Mouse (Mus musculus): ENCODE data around the gene Unc50.

DNA sequence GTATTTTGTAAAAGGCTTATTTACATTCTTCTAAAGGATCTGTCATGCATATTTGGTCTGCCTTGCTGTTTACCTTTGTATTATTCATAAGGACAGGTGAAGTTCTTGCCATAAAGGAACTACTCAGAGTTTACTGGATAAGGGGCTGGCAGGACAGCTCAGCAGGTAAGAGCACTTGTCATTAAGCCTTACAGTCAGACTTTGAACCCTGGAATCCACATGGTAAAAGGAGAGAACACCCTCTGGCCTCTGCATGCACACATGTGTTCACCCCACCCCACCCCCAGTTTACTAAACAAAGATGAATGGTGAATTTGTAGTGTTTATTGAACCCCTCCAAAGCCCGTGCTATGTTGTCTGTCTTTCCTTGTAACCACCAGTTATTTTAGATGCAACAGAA lies 14.5 kb upstream of the Unc50 start:
- no peak for TF ChIP-seq CTCF (IDR thresholded peaks at IDR 0.05; ENCODE audit: control insufficient read depth, insufficient read depth, low read length)
- TF ChIP-seq POLR2A (IDR thresholded peaks at IDR 0.05; ENCODE audit: borderline replicate concordance, control insufficient read depth, low read depth, low read length): no peak

Measured in bone marrow, adult 2 months (tissue).